Mouse (Mus musculus) urinary bladder, postnatal 36 days (tissue): Measurements from ENCODE around the gene Rasgrp2.

Source experiments
- DNase-seq, 2 experiments: peaks; one replicate each; pipeline ENCODE4 v3.0.0; 2022; ENCODE audit warnings: low spot score in 2 of 2, mixed read lengths in 1 of 2

Gene Rasgrp2

GRCm38 (mm10) chr19:6427653-6428434 lies 28.7 kb downstream of the Rasgrp2 start:
- DNase-seq: peak; percentile 30 to 46

GRCm38 (mm10) chr19:6428501-6429200 lies 29.5 kb downstream of the Rasgrp2 start:
- no peak for DNase-seq

GRCm38 (mm10) chr19:6443016-6443415 lies 43.9 kb downstream of the Rasgrp2 start:
- DNase-seq: no peak

GRCm38 (mm10) chr19:6445761-6446423 lies 46.8 kb downstream of the Rasgrp2 start:
- no peak for DNase-seq

GRCm38 (mm10) chr19:6446736-6447437 lies 47.7 kb downstream of the Rasgrp2 start:
- DNase-seq: no peak

- DNase-seq: no peak
Measured at GRCm38 (mm10) chr19:6448752-6449151, 49.6 kb downstream of the Rasgrp2 start.

- DNase-seq: no peak
Measured at GRCm38 (mm10) chr19:6449841-6450240, 50.7 kb downstream of the Rasgrp2 start.

- peak; percentile 67 to 76 for DNase-seq
Measured at GRCm38 (mm10) chr19:6452030-6452494, 52.9 kb downstream of the Rasgrp2 start.

- DNase-seq: no peak
Measured at GRCm38 (mm10) chr19:6452672-6453310, 53.7 kb downstream of the Rasgrp2 start.

GRCm38 (mm10) chr19:6453349-6453748 lies 54.2 kb downstream of the Rasgrp2 start:
- no peak for DNase-seq

- DNase-seq: no peak
Measured at GRCm38 (mm10) chr19:6454041-6454720, 55.0 kb downstream of the Rasgrp2 start.

- peak in 1 of 2 experiments; percentile 31 for DNase-seq
Measured at GRCm38 (mm10) chr19:6459504-6459903, 60.4 kb downstream of the Rasgrp2 start.

- no peak for DNase-seq
Measured at GRCm38 (mm10) chr19:6462841-6463240, 63.7 kb downstream of the Rasgrp2 start.

- DNase-seq: no peak
Measured at GRCm38 (mm10) chr19:6464306-6465071, 65.3 kb downstream of the Rasgrp2 start.
